Mouse (Mus musculus): ENCODE measurements around the gene Ms4a4b.
"Not testable (repeated sequence)": the region's sequence is repeated elsewhere in the genome, so short reads cannot be mapped to it uniquely, and the experiment has no call there.

The Ms4a4b gene
- long read RNA-seq, experiment 1, partial matches to known transcripts = 0 of 1 reads
- long read RNA-seq, experiment 1, other reads (novel, unspliced or antisense) = 1 of 1 reads
- long read RNA-seq, experiment 2 = 0 reads

DNA sequence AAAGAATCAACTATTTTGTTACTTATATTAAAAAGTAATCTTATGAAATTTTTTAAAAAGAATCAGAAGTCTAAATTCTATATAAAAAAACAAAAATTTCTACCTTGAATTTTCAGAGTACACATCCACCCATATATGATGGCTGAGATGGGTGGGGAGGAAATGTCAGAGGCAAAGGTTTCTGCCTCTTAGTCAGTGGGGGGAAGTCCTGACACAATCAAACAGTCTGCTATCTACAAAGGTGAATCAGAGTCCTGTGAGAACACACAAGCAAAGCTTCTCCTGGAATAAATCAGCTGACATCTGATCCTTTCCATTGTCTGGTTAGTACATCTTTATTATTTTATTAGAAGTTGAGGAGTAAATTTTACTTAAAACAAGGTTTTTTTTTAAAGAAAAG lies at the start of gene Ms4a4b:
TSS of gene Ms4a4b (plus strand) at position 216 of the 400 bp plus-strand sequence.
- intact Hi-C loops (cut with DNase I) = no loop called here

GRCm38 (mm10) chr19:11395769-11396168 lies 47.6 kb upstream of the Ms4a4b start:
- intact Hi-C loops (cut with DNase I) = no loop called here

DNA sequence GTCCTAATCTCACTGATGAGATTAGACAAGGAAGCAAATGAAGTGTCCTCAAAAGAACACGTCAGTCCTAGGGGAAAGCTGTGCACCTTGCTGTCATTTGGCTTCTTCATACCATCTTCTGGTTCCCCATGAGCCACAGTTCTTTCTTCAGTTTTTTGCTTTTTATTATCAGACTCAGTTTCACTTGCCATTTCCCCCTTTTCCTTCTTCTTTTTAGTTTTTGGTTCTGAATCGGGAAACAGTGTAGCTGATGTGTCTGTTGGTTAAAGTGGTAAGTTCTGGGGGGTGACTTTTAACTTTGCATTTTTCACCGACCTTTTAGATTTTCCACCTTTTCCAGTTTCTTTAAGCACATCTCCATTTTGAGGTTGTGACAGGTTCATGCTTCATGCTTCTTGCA lies 38.8 kb upstream of the Ms4a4b start, which contains the start of gene Ms4a4c:
TSS of gene Ms4a4c (plus strand) at position 244 of the 400 bp plus-strand sequence.
- intact Hi-C loops (cut with DNase I) = no loop called here

GRCm38 (mm10) chr19:11407428-11407827 lies 35.9 kb upstream of the Ms4a4b start:
- intact Hi-C loops (cut with DNase I) = no loop called here

GRCm38 (mm10) chr19:11408591-11408990 lies 34.8 kb upstream of the Ms4a4b start:
- intact Hi-C loops (cut with DNase I) = no loop called here

DNA sequence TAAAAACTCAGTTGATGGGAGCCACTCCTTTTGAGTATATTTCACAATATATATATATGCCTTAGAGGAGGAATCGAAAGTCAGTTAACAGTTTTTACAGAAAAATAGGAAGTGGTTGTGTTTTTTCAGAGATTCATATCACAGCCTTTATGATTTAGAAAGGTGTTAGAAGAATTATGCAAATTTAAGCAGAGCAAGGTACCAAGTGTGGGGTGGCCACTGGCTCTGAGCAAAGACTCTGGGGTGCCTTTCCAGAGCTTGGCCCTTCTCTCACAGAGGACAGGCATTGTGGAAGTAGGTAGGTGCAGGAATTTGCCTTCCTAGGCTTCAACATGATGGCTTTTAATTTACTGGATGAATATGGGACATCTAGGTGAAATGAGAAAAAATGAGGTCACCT lies 31.7 kb upstream of the Ms4a4b start:
- intact Hi-C loops (cut with DNase I) = no loop called here

- intact Hi-C loops (cut with DNase I) = no loop called here
Measured at GRCm38 (mm10) chr19:11414084-11414483, 29.3 kb upstream of the Ms4a4b start.

- intact Hi-C loops (cut with DNase I) = no loop called here
Measured at GRCm38 (mm10) chr19:11415581-11415980, 27.8 kb upstream of the Ms4a4b start.

DNA sequence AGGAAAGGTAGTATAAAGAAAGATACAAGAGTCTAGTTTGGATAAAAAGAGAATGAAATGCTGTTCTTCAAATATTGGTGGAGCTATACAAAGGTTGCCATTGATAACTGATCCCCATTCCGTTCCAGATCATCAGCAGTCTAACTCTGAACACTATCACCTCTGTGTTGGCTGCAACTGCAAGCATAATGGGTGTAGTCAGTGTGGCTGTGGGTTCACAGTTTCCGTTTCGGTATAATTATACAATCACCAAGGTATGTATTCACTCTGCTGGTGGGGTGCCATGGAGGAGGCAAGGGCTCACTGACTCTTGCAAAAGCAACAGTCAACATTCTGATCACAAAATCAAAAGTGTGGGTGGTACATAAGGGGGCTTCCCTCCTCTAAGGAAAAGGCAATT lies 24.5 kb upstream of the Ms4a4b start:
- intact Hi-C loops (cut with DNase I) = not testable (repeated sequence)

DNA sequence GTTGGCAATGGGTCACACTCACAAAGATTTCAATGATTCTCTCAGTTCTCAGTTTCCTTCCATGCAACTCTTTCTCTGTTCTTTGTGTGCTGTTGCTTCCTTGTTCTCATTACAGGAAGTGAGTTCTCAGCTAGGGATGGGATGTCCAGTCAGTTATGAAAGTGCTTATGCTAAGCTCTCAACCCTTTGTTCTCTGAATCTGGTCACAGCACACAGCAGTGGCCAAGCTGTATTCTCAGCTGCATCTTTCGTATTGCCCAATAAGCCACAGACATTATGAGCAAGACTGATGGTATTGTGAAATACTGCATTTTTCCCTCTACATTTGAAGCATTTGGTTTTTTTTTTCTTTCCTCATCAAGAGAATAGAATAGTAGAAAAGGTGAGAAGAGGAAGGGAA lies 12.1 kb upstream of the Ms4a4b start:
- intact Hi-C loops (cut with DNase I) = not testable (repeated sequence)

- intact Hi-C loops (cut with DNase I) = no loop called here
Measured at GRCm38 (mm10) chr19:11435058-11435834, 8.1 kb upstream of the Ms4a4b start.

DNA sequence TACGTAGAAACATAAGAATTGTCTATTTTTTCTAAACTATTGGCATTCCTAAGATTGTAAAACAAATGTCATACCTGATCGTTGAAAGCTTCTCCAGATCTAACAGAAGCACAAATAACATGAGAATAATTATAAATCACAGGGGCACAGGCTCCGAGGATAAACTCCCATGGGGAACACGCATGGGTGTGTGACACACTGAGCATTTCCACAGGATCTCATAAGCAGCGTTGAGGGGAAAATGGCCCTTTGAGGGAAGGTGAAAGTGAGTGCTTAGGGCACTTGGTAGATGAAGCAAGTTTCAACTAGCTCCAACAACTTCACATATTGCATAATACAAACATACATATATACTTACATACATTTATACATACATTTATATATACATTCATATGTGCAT lies 611 bp downstream of the Ms4a4b start:
- intact Hi-C loops (cut with DNase I) = no loop called here

GRCm38 (mm10) chr19:11447238-11447637 lies 3.9 kb downstream of the Ms4a4b start:
- intact Hi-C loops (cut with DNase I) = no loop called here

- intact Hi-C loops (cut with DNase I) = not testable (repeated sequence)
Measured at GRCm38 (mm10) chr19:11459041-11459440, 15.7 kb downstream of the Ms4a4b start.

DNA sequence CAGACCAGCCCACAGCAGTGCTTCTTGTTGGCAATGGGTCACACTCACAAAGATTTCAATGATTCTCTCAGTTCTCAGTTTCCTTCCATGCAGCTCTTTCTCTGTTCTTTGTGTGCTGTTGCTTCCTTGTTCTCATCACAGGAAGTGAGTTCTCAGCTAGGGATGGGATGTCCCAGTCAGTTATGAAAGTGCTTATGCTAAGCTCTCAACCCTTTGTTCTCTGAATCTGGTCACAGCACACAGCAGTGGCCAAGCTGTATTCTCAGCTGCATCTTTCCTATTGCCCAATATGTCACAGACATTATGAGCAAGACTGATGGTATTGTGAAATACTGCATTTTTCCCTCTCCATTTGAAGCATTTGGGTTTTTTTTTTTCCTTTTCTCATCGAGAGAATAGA lies 21.4 kb downstream of the Ms4a4b start:
- intact Hi-C loops (cut with DNase I) = not testable (repeated sequence)

GRCm38 (mm10) chr19:11466471-11466870 lies 23.1 kb downstream of the Ms4a4b start:
- intact Hi-C loops (cut with DNase I) = no loop called here

- intact Hi-C loops (cut with DNase I) = not testable (repeated sequence)
Measured at GRCm38 (mm10) chr19:11468361-11468760, 25.0 kb downstream of the Ms4a4b start.

DNA sequence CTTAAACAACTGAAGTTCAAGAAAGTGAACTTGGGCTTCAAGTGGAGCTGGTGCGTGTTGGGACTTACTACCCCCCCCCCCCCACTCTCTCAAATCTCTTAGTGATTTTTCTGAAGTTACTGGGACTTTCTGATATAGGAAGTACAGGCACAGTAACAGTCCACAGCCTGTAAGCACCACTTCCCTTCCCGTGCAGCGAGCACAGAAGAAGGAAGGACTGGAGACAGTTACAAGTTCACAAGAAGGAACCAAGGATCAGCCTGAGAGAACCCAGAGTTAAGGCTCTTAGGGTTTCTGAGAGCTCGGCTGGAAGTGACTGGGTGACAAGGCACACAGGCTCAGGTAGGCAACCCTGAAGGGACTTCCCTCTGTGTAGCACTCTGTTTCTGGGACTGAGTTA lies 25.9 kb downstream of the Ms4a4b start, which contains the start of gene Ms4a6c:
TSS of gene Ms4a6c (plus strand) at position 152 of the 400 bp plus-strand sequence.
- intact Hi-C loops (cut with DNase I) = not testable (repeated sequence)

DNA sequence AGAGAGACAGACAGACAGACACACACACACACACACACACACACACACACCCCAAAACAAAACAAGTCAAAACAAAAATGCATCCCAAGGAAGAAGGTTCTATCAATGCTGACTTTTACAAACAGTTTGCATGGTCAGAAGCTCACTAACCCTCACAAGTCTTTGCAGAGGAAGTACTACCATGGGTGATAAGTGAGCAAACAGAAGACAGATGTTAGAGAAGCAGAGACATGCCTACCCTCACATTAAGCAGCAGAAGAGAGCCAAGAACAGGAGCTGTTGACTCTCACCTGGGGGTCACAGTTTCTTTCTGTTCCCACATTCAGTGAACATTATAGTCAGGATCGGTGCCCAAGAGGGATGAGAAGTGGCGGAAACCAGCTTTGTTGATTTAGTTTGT lies 36.4 kb downstream of the Ms4a4b start:
- intact Hi-C loops (cut with DNase I) = no loop called here

DNA sequence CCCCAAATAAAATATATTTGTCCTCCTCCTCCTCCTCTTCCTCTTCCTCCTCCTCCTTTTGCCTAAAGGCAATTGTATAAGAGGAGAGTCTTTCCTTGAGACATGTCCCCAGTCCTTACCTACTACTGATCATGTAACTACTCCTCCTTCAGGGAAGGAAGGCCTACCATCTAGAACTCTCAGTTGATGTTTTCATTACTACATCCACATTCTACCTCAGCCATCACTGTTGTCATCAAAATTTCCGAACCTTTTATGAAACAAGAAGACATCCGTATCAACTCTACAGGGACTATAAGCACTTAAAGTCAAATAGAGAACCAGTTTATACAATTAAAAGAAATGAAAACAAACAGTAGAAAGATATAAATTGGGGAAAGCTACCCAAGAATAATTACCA lies 39.3 kb downstream of the Ms4a4b start:
- intact Hi-C loops (cut with DNase I) = no loop called here

- intact Hi-C loops (cut with DNase I) = no loop called here
Measured at GRCm38 (mm10) chr19:11483941-11484340, 40.6 kb downstream of the Ms4a4b start.

DNA sequence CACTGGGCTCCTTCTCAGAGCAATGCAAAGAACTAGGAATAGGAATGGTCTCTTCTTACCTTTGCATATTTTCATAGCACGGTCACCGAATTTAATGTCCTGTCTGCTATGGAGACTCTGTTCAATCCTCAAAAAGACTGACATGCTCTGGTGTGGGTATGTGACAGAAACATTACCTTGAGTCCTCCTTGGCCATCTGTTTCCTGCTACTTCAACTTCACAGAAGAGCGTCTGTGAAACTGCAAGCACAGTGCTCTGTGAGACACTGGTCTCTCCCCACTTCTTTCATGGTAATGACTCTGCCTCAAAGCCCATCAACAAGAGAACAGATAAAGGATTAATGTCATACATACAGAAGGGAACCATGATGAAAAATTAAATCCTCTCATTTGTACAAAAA lies 41.0 kb downstream of the Ms4a4b start:
- intact Hi-C loops (cut with DNase I) = no loop called here

DNA sequence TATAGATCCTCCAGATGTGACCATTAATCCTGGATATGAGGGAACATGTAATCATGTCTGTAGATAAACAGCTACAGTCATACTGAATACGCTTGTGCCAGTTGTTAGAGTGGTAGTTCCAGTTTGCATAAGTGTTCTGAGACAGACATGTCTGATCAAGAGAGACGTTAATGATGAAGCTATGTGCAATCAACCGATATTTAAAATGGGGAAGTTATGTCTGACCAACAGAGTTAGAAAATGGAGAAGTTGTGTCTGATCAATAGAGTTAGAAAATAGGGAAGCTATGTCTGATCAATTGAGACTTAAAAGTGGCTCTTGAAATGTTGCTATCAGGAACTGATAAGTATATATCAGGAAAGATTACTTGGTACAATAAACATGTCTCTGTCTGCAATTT lies 41.9 kb downstream of the Ms4a4b start:
- intact Hi-C loops (cut with DNase I) = no loop called here
